Mouse (Mus musculus): ENCODE measurements around the gene Lipe.

DNA sequence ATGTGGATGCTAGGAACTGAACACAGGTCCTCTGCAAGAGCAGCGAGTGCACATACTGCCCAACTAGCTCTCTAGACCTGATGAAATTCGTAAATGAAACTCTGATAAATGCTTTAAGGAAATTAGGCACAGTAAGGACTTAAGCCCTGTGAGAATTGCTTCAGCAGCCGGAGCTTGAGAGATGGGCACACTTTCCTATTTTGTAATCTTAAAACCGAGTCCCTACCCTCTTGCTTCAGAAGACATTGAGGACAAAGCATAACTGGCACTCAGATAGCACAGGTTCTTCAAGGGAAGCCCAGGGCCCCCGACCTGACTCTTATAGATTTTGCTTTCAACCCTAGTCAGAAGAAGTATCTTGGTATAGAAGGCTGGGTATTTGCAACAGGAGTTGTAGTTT, 28.6 kb upstream of the Lipe start:
- TF ChIP-seq CTCF (IDR thresholded peaks at IDR 0.05; ENCODE audit: low read depth) (no peak), EP300 (IDR thresholded peaks at IDR 0.05; ENCODE audit: low read depth) (no peak)
